Mouse (Mus musculus) adrenal gland (tissue): ENCODE measurements around the gene Arpc4.

Source experiments
- intact Hi-C: fragments of 180-260 bp; cut with DNase I; formaldehyde crosslinking; loops from one replicate; pipeline ENCODE4 v1.15.1; 2025
- microRNA-seq, 2 experiments: library from miRNA; unstranded; fragments of <30 nt; microRNA quantifications; one replicate each; pipeline ENCODE4; 2019

The Arpc4 gene

DNA sequence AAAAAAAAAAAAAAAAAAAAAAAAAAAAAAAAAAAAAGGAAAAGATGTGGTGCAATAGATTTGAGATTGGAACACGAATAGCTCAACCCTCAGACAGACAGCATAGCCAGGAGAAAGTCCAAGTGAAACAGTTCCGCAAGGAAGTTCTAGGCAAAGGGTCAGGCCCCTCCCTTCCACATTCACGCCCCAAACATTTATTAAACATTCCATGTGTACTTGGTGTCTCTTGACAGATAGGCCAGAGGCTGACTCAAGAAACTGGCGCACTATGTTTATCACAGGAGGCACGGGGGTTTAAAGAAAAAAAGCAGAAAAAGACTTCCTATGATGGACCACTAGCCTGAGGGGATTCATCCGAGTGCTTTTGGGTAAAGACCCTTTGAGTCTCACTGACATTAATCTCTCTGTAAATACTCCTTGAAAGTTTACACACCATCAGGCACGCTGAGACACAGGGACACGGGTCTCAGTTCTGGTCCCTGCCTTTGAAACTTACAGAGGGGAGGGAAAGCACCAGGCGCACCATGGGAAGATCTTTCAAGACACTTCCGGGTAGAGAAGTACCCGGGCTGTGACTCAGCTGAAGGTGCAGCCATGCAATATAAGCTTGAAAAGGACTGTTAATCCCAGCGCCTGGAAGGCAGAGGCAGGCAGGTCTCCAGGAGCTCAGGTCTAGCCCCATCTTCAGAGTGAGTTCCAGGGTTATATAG lies 61.0 kb downstream of the Arpc4 start:
- intact Hi-C loops, result no loop called here

Small RNA genes lying within 50 kb of the gene (microRNA-seq; reads per million reads assigned to microRNA genes)
- 0 reads per million in 2 experiments for gene Gm24387
